Mouse (Mus musculus) embryonic stem cell, embryonic (primary cell): ENCODE data around the gene Ppp2ca.

Experiments
- CTCF ChIA-PET, 4 experiments: fragments of 300-600 bp in 2 of 4; fragments of 350-600 bp in 2 of 4; sonication (Branson Sonifier 250); formaldehyde crosslinking; loops; one replicate each; lab custom pipeline; 2022; ENCODE audit warnings: inconsistent platforms in 2 of 4; lab: Charles Lee
- POLR2A ChIA-PET, 4 experiments: fragments of 300-600 bp in 2 of 4; fragments of 350-600 bp in 2 of 4; sonication (Branson Sonifier 250); formaldehyde crosslinking; loops; one replicate each; lab custom pipeline; 2022; ENCODE audit warnings: antibody characterized with exemption in 4 of 4, inconsistent platforms in 1 of 4; lab: Charles Lee

Ppp2ca gene

GRCm38 (mm10) chr11:52098398-52098946 lies at the start of gene Ppp2ca:
Ppp2ca (plus strand) TSS chr11:52098681.
- POLR2A ChIA-PET: interaction anchor here (0.5 to 3.1 kb wide), 47 partner anchors 8 to 1332 kb away, joined by 3 to 17 read pairs (median 5); partner anchors contain the start of genes Cdkl3 (in 2 of the 4), Vdac1 (in 2 of the 4), 0610009B22Rik (in 1 of the 4) and 9530068E07Rik (in 1 of the 4)
- CTCF ChIA-PET: interaction anchor here in 3 of 4 experiments (0.6 to 0.9 kb wide), 4 partner anchors 31 to 153 kb away, joined by 3 to 16 read pairs (median 4); partner anchors contain the start of gene Cdkn2aipnl (in 1 of the 3)

GRCm38 (mm10) chr11:52053371-52053770 lies 45.1 kb upstream of the Ppp2ca start:
- POLR2A ChIA-PET: interaction anchor here in 1 of 4 experiments (1.4 kb wide), 1 partner anchor 9 kb away, joined by 3 read pairs; no protein-coding TSS in a partner anchor

GRCm38 (mm10) chr11:52054728-52055127 lies 43.8 kb upstream of the Ppp2ca start:
- CTCF ChIA-PET: interaction anchor here in 1 of 4 experiments (0.6 kb wide), 1 partner anchor 12 kb away, joined by 4 read pairs; no protein-coding TSS in a partner anchor
- POLR2A ChIA-PET: interaction anchor here in 2 of 4 experiments (0.6 to 1.3 kb wide), 3 partner anchors 20 to 286 kb away, joined by 3 to 4 read pairs (median 3); no protein-coding TSS in a partner anchor

More at GRCm38 (mm10) chr11:52053371-52053770, 45.1 kb upstream of the Ppp2ca start:
- CTCF ChIA-PET: interaction anchor here in 1 of 4 experiments (0.6 kb wide), 1 partner anchor 104 kb away, joined by 4 read pairs; no protein-coding TSS in a partner anchor

- CTCF ChIA-PET: interaction anchor here in 1 of 4 experiments (1.0 kb wide), 1 partner anchor 73 kb away, joined by 3 read pairs; no protein-coding TSS in a partner anchor
- POLR2A ChIA-PET: interaction anchor here in 1 of 4 experiments (0.9 to 1.3 kb wide), 2 partner anchors 33 to 36 kb away, joined by 3 read pairs; no protein-coding TSS in a partner anchor
Observed at GRCm38 (mm10) chr11:52056198-52056597, 42.3 kb upstream of the Ppp2ca start.

GRCm38 (mm10) chr11:52059001-52059400 lies 39.5 kb upstream of the Ppp2ca start:
- ChIA-PET CTCF (interaction anchor here in 2 of 4 experiments (1.1 to 1.4 kb wide), 2 partner anchors 92 to 241 kb away, joined by 3 read pairs; partner anchors contain the start of gene Cdkn2aipnl (in 1 of the 2)), POLR2A (interaction anchor here in 2 of 4 experiments (0.6 to 0.9 kb wide), 4 partner anchors 12 to 360 kb away, joined by 3 read pairs; no protein-coding TSS in a partner anchor)

GRCm38 (mm10) chr11:52060315-52060714 lies 38.2 kb upstream of the Ppp2ca start:
- CTCF ChIA-PET: interaction anchor here in 3 of 4 experiments (0.7 to 1.4 kb wide), 4 partner anchors 93 to 240 kb away, joined by 3 to 4 read pairs (median 4); partner anchors contain the start of gene Cdkn2aipnl (in 1 of the 3)
- POLR2A ChIA-PET: interaction anchor here in 3 of 4 experiments (0.6 to 1.5 kb wide), 5 partner anchors 11 to 346 kb away, joined by 3 to 5 read pairs (median 3); no protein-coding TSS in a partner anchor

GRCm38 (mm10) chr11:52062406-52062805 lies 36.1 kb upstream of the Ppp2ca start:
- ChIA-PET POLR2A (interaction anchor here in 1 of 4 experiments (0.8 kb wide), 1 partner anchor 9 kb away, joined by 3 read pairs; no protein-coding TSS in a partner anchor), CTCF (interaction anchor here in 3 of 4 experiments (0.7 to 1.0 kb wide), 3 partner anchors 67 to 275 kb away, joined by 3 to 4 read pairs (median 4); no protein-coding TSS in a partner anchor)

- ChIA-PET CTCF (no interaction called here), POLR2A (interaction anchor here in 1 of 4 experiments (1.2 kb wide), 1 partner anchor 29 kb away, joined by 3 read pairs; no protein-coding TSS in a partner anchor)
Observed at GRCm38 (mm10) chr11:52064398-52064797, 34.1 kb upstream of the Ppp2ca start.

- ChIA-PET POLR2A (interaction anchor here in 2 of 4 experiments (0.7 to 1.6 kb wide), 2 partner anchors 10 to 24 kb away, joined by 3 to 5 read pairs; no protein-coding TSS in a partner anchor), CTCF (interaction anchor here in 1 of 4 experiments (0.5 to 0.7 kb wide), 2 partner anchors 131 to 414 kb away, joined by 3 to 5 read pairs; no protein-coding TSS in a partner anchor)
Observed at GRCm38 (mm10) chr11:52065841-52066240, 32.6 kb upstream of the Ppp2ca start.

GRCm38 (mm10) chr11:52071768-52072167 lies 26.7 kb upstream of the Ppp2ca start:
- ChIA-PET POLR2A (interaction anchor here in 1 of 4 experiments (1.2 kb wide), 1 partner anchor 13 kb away, joined by 3 read pairs; no protein-coding TSS in a partner anchor), CTCF (interaction anchor here in 1 of 4 experiments (1.0 kb wide), 1 partner anchor 254 kb away, joined by 3 read pairs; no protein-coding TSS in a partner anchor)

- POLR2A ChIA-PET: interaction anchor here in 1 of 4 experiments (0.6 kb wide), 1 partner anchor 468 kb away, joined by 5 read pairs; no protein-coding TSS in a partner anchor
- CTCF ChIA-PET: no interaction called here
Observed at GRCm38 (mm10) chr11:52073528-52074170, 24.8 kb upstream of the Ppp2ca start.

- CTCF ChIA-PET: interaction anchor here in 1 of 4 experiments (0.6 kb wide), 2 partner anchors 46 to 1552 kb away, joined by 3 to 7 read pairs; no protein-coding TSS in a partner anchor
Observed at GRCm38 (mm10) chr11:52074626-52075470, 23.6 kb upstream of the Ppp2ca start.

GRCm38 (mm10) chr11:52075794-52076633 lies 22.5 kb upstream of the Ppp2ca start:
- ChIA-PET CTCF (interaction anchor here in 3 of 4 experiments (0.6 to 1.0 kb wide), 5 partner anchors 20 to 238 kb away, joined by 3 to 7 read pairs (median 3); no protein-coding TSS in a partner anchor), POLR2A (interaction anchor here in 2 of 4 experiments (0.8 to 2.3 kb wide), 5 partner anchors 10 to 265 kb away, joined by 3 to 6 read pairs (median 3); partner anchors contain the start of gene Ppp2ca (in 1 of the 2))

More at GRCm38 (mm10) chr11:52074626-52075470, 23.6 kb upstream of the Ppp2ca start:
- POLR2A ChIA-PET: interaction anchor here in 2 of 4 experiments (0.8 to 2.3 kb wide), 4 partner anchors 9 to 266 kb away, joined by 3 to 6 read pairs (median 4); partner anchors contain the start of gene Ppp2ca (in 1 of the 2)

GRCm38 (mm10) chr11:52076742-52077352 lies 21.6 kb upstream of the Ppp2ca start:
- ChIA-PET POLR2A (interaction anchor here in 2 of 4 experiments (0.7 to 2.3 kb wide), 5 partner anchors 22 to 153 kb away, joined by 3 to 6 read pairs (median 3); partner anchors contain the start of gene Ppp2ca (in 2 of the 2)), CTCF (interaction anchor here in 3 of 4 experiments (0.5 to 1.1 kb wide), 7 partner anchors 14 to 810 kb away, joined by 3 to 7 read pairs (median 3); no protein-coding TSS in a partner anchor)

- POLR2A ChIA-PET: interaction anchor here in 1 of 4 experiments (0.9 kb wide), 1 partner anchor 152 kb away, joined by 3 read pairs; no protein-coding TSS in a partner anchor
- CTCF ChIA-PET: interaction anchor here in 1 of 4 experiments (1.1 kb wide), 1 partner anchor 13 kb away, joined by 3 read pairs; no protein-coding TSS in a partner anchor
Observed at GRCm38 (mm10) chr11:52077939-52078338, 20.5 kb upstream of the Ppp2ca start.
